ENCODE assay signal across 8 mouse cellular contexts in genomic region chr9:67973451-67973850, GRCm38 (mm10).
A peak's percentile ranks its signal among the peaks of the same experiment; 100 is the strongest.
DNase-seq lines count a peak whose midpoint lies in the region; ATAC-seq lines count a peak whose summit lies in the region.

No protein-coding gene starts in this region.

- no peaks in the 10 kb centered on the region for H3K4me1 ChIP-seq in hindbrain, embryonic 11.5 days (replicated peaks; ENCODE audit: control insufficient read depth, insufficient read depth, low read length)
- H3K4me1 ChIP-seq in hindbrain, embryonic 12.5 days: no peaks in the 10 kb centered on the region
- H3K4me1 ChIP-seq in embryonic facial prominence, embryonic 11.5 days (ENCODE audit: control insufficient read depth, insufficient read depth, low read length): no peaks in the 10 kb centered on the region

- H3K36me3 ChIP-seq in hindbrain, embryonic 11.5 days (ENCODE audit: control insufficient read depth, insufficient read depth, low read length): no peaks in the 10 kb centered on the region
- H3K36me3 ChIP-seq in hindbrain, embryonic 12.5 days: peaks cover 20% of the 10 kb centered on the region
- H3K36me3 ChIP-seq in embryonic facial prominence, embryonic 11.5 days (replicated peaks; ENCODE audit: control insufficient read depth, insufficient read depth, low read depth, low read length): no peaks in the 10 kb centered on the region

- WGBS in hindbrain, embryonic 11.5 days: 39% methylated on average over 6 of the region's 6 CpGs
- WGBS in hindbrain, embryonic 12.5 days: 39% methylated on average over 6 of the region's 6 CpGs
- 39% methylated on average over 6 of the region's 6 CpGs for WGBS in embryonic facial prominence, embryonic 11.5 days

- DNase-seq in hindbrain, embryonic 11.5 days (ENCODE audit: low spot score): peak; percentile 74
- DNase-seq in 3T3-L1 (ENCODE audit: low read depth, low spot score) (peak; percentile 76), ES-CJ7 (ENCODE audit: low read depth, low spot score) (peak; percentile 42)
- DNase-seq in embryonic facial prominence, embryonic 11.5 days (ENCODE audit: low spot score): peak; percentile 80
- DNase-seq in yolk sac, embryonic 10.5 days (ENCODE audit: low spot score): peak; percentile 7
- no peak for DNase-seq in adrenal gland, adult 8-10 months
- DNase-seq in gastrocnemius, adult 8-10 months (ENCODE audit: low spot score in 2 of 2): no peak

- no peak overlapping the region for H3K27ac ChIP-seq in hindbrain, embryonic 11.5 days (ENCODE audit: low read depth, low read length)
- no peak overlapping the region for H3K27ac ChIP-seq in hindbrain, embryonic 12.5 days
- H3K27ac ChIP-seq in embryonic facial prominence, embryonic 11.5 days (replicated peaks; ENCODE audit: low read depth, low read length): no peak overlapping the region

- no peaks in the 10 kb centered on the region for H3K27me3 ChIP-seq in hindbrain, embryonic 11.5 days (ENCODE audit: control insufficient read depth, insufficient read depth, low read length)
- H3K27me3 ChIP-seq in hindbrain, embryonic 12.5 days: no peaks in the 10 kb centered on the region
- H3K27me3 ChIP-seq in embryonic facial prominence, embryonic 11.5 days (ENCODE audit: control insufficient read depth, insufficient read depth, low read length): no peaks in the 10 kb centered on the region

- no peak overlapping the region for H3K4me2 ChIP-seq in hindbrain, embryonic 11.5 days (replicated peaks; ENCODE audit: low read depth, low read length)
- H3K4me2 ChIP-seq in hindbrain, embryonic 12.5 days (replicated peaks): no peak overlapping the region
- no peak overlapping the region for H3K4me2 ChIP-seq in embryonic facial prominence, embryonic 11.5 days (ENCODE audit: low read depth, low read length)

- H3K9me3 ChIP-seq in hindbrain, embryonic 11.5 days (ENCODE audit: control insufficient read depth, low read length): no peaks in the 10 kb centered on the region
- no peaks in the 10 kb centered on the region for H3K9me3 ChIP-seq in hindbrain, embryonic 12.5 days (replicated peaks)
- H3K9me3 ChIP-seq in embryonic facial prominence, embryonic 11.5 days (replicated peaks; ENCODE audit: control insufficient read depth, low read length): no peaks in the 10 kb centered on the region

- H3K4me3 ChIP-seq in hindbrain, embryonic 11.5 days (ENCODE audit: low read depth, low read length): no peak overlapping the region
- no peak overlapping the region for H3K4me3 ChIP-seq in hindbrain, embryonic 12.5 days
- no peak overlapping the region for H3K4me3 ChIP-seq in embryonic facial prominence, embryonic 11.5 days (ENCODE audit: low read depth, low read length)

- H3K9ac ChIP-seq in hindbrain, embryonic 11.5 days (ENCODE audit: low read depth, low read length): no peak overlapping the region
- no peak overlapping the region for H3K9ac ChIP-seq in hindbrain, embryonic 12.5 days
- H3K9ac ChIP-seq in embryonic facial prominence, embryonic 11.5 days (replicated peaks; ENCODE audit: low read length): no peak overlapping the region

- no peak for ATAC-seq in hindbrain, embryonic 11.5 days (ENCODE audit: low FRiP score)
- no peak for ATAC-seq in hindbrain, embryonic 12.5 days (ENCODE audit: low FRiP score)
- no peak for ATAC-seq in embryonic facial prominence, embryonic 11.5 days (replicated peaks; ENCODE audit: insufficient number of reproducible peaks, low FRiP score, low TSS enrichment, low read depth)

Comparison
In these comparisons a context has a peak if more than half of its experiments do, and no peak if none do; other contexts are left out.
1. DNase-seq: peak in hindbrain, embryonic 11.5 days (single experiment), 3T3-L1 (single experiment), ES-CJ7 (single experiment), embryonic facial prominence, embryonic 11.5 days (single experiment) and yolk sac, embryonic 10.5 days (single experiment); none in adrenal gland, adult 8-10 months (single experiment) and gastrocnemius, adult 8-10 months (0 of 2).